In genomic region chr19:46573990-46574389, GRCm38 (mm10) we compare ENCODE assay signal across 8 mouse cellular contexts. TPM values are rescaled to one million over a fixed set of nuclear protein-coding genes. Genes with fewer than 3 reads are reported as not detected.
DNase-seq lines count a peak whose midpoint lies in the region; ATAC-seq and TF ChIP-seq lines count a peak whose summit lies in the region.
"Had no signal": no experiment of that assay in that cellular context is flagged by ENCODE, and none has a peak within 500 bp of the region (broad histone marks: within the 10 kb centered on the region; RNA-seq: fewer than 3 reads in every experiment).

No protein-coding gene starts in this region.

- H3K9ac ChIP-seq in lung, embryonic 16.5 days (ENCODE audit: low read length) = peak overlapping the region; percentile 69
- peak overlapping the region; percentile 77; the same call in 1 of the 2 replicates for H3K9ac ChIP-seq in forebrain, embryonic 15.5 days (replicated peaks)
- peak overlapping the region; percentile 74 for H3K9ac ChIP-seq in liver, embryonic 11.5 days (ENCODE audit: low read depth, low read length)
- peak overlapping the region; percentile 70; the same call in 1 of the 2 replicates for H3K9ac ChIP-seq in stomach, postnatal 0 days (ENCODE audit: low read length)

- no peaks in the 10 kb centered on the region for H3K27me3 ChIP-seq in lung, embryonic 16.5 days (ENCODE audit: control insufficient read depth, insufficient read depth, low read depth, low read length)
- no peaks in the 10 kb centered on the region for H3K27me3 ChIP-seq in forebrain, embryonic 15.5 days
- no peaks in the 10 kb centered on the region for H3K27me3 ChIP-seq in liver, embryonic 11.5 days (replicated peaks; ENCODE audit: control insufficient read depth, insufficient read depth, low read length)
- H3K27me3 ChIP-seq in stomach, postnatal 0 days (ENCODE audit: control insufficient read depth, insufficient read depth, low read length) = no peaks in the 10 kb centered on the region

- ATAC-seq in lung, embryonic 16.5 days (ENCODE audit: low read depth) = no peak
- ATAC-seq in forebrain, embryonic 15.5 days (replicated peaks) = no peak
- no peak for ATAC-seq in liver, embryonic 11.5 days (replicated peaks; ENCODE audit: low FRiP score)
- no peak for ATAC-seq in stomach, postnatal 0 days (ENCODE audit: low FRiP score, low TSS enrichment)

- WGBS in lung, embryonic 16.5 days = 28% methylated on average over 6 of the region's 6 CpGs
- WGBS in lung, adult 2 months = 32% methylated on average over 6 of the region's 6 CpGs
- 52% methylated on average over 6 of the region's 6 CpGs for WGBS in forebrain, embryonic 15.5 days
- WGBS in liver, embryonic 11.5 days = 39% methylated on average over 6 of the region's 6 CpGs
- 34% methylated on average over 6 of the region's 6 CpGs for whole genome bisulfite sequencing in stomach, postnatal 0 days

- TF ChIP-seq POLR2A in lung, adult 2 months (IDR thresholded peaks at IDR 0.05; ENCODE audit: borderline replicate concordance, extremely low read depth, low read depth, low read length) = no peak

- H3K27ac ChIP-seq in lung, embryonic 16.5 days (ENCODE audit: low read length) = peak overlapping the region; percentile 68; the same call in 1 of the 2 replicates
- H3K27ac ChIP-seq in forebrain, embryonic 15.5 days (replicated peaks) = no peak overlapping the region
- peak overlapping the region; percentile 76; the same call in 1 of the 2 replicates for H3K27ac ChIP-seq in liver, embryonic 11.5 days (ENCODE audit: low read depth, low read length)
- no peak overlapping the region for H3K27ac ChIP-seq in stomach, postnatal 0 days (replicated peaks)

- peak overlapping the region; percentile 61 for H3K4me3 ChIP-seq in lung, embryonic 16.5 days (ENCODE audit: low read length)
- H3K4me3 ChIP-seq in lung, adult 2 months (replicated peaks; ENCODE audit: extremely low read depth, low read depth, low read length) = no peak overlapping the region
- H3K4me3 ChIP-seq in forebrain, embryonic 15.5 days = peak overlapping the region; percentile 65
- peak overlapping the region; percentile 82 for H3K4me3 ChIP-seq in liver, embryonic 11.5 days (ENCODE audit: low read depth, low read length)
- H3K4me3 ChIP-seq in stomach, postnatal 0 days (ENCODE audit: low read depth, low read length) = peak overlapping the region; percentile 72

- no peak for TF ChIP-seq CTCF in lung, adult 2 months (IDR thresholded peaks at IDR 0.05; ENCODE audit: insufficient read depth, low read length)
- TF ChIP-seq CTCF in stomach, postnatal 0 days (IDR thresholded peaks at IDR 0.05; ENCODE audit: low read depth) = no peak

- DNase-seq in lung, adult 2 months = no peak
- DNase-seq in liver, embryonic 11.5 days (ENCODE audit: low spot score) = no peak
- DNase-seq in stomach, postnatal 0 days (ENCODE audit: low spot score) = no peak
- no peak for DNase-seq in cerebellum, adult 11-12 months
- no peak for DNase-seq in frontal cortex, postnatal 25 days (ENCODE audit: low spot score in 2 of 2)
- DNase-seq: gastrocnemius, postnatal 36 days had no signal

- peak overlapping the region; percentile 68 for H3K4me2 ChIP-seq in lung, embryonic 16.5 days (ENCODE audit: low read depth, low read length)
- peak overlapping the region; percentile 66 for H3K4me2 ChIP-seq in forebrain, embryonic 15.5 days (replicated peaks)
- peak overlapping the region; percentile 96 for H3K4me2 ChIP-seq in liver, embryonic 11.5 days
- H3K4me2 ChIP-seq in stomach, postnatal 0 days (replicated peaks; ENCODE audit: low read depth) = peak overlapping the region; percentile 79

- H3K4me1 ChIP-seq in lung, embryonic 16.5 days (replicated peaks; ENCODE audit: control insufficient read depth, insufficient read depth, low read length) = peaks cover 24% of the 10 kb centered on the region
- H3K4me1 ChIP-seq in lung, adult 2 months (ENCODE audit: control insufficient read depth, insufficient read depth, low read length) = peaks cover 2% of the 10 kb centered on the region; the same call in 1 of the 2 replicates
- H3K4me1 ChIP-seq in forebrain, embryonic 15.5 days = peaks cover 25% of the 10 kb centered on the region
- peaks cover 25% of the 10 kb centered on the region for H3K4me1 ChIP-seq in liver, embryonic 11.5 days (replicated peaks; ENCODE audit: control insufficient read depth, insufficient read depth, low read length)
- no peaks in the 10 kb centered on the region for H3K4me1 ChIP-seq in stomach, postnatal 0 days (replicated peaks; ENCODE audit: control insufficient read depth, insufficient read depth)

- no peak for TF ChIP-seq EP300 in stomach, postnatal 0 days (optimal IDR thresholded peaks at IDR 0.05)

- H3K36me3 ChIP-seq in lung, embryonic 16.5 days (ENCODE audit: control insufficient read depth, insufficient read depth, low read length) = no peaks in the 10 kb centered on the region
- no peaks in the 10 kb centered on the region for H3K36me3 ChIP-seq in forebrain, embryonic 15.5 days
- no peaks in the 10 kb centered on the region for H3K36me3 ChIP-seq in liver, embryonic 11.5 days (ENCODE audit: control insufficient read depth, insufficient read depth, low read length)
- H3K36me3 ChIP-seq in stomach, postnatal 0 days (ENCODE audit: control insufficient read depth, insufficient read depth, low read length) = no peaks in the 10 kb centered on the region

- no peaks in the 10 kb centered on the region for H3K9me3 ChIP-seq in lung, embryonic 16.5 days (ENCODE audit: control insufficient read depth, low read length)
- no peaks in the 10 kb centered on the region for H3K9me3 ChIP-seq in forebrain, embryonic 15.5 days
- no peaks in the 10 kb centered on the region for H3K9me3 ChIP-seq in liver, embryonic 11.5 days (ENCODE audit: control insufficient read depth, low read length)
- no peaks in the 10 kb centered on the region for H3K9me3 ChIP-seq in stomach, postnatal 0 days (ENCODE audit: control insufficient read depth, low read length)

RNA-seq across cellular contexts. Expression of gene Sfxn2, which starts 0.8 kb away (rescaled TPM):
- polyA plus RNA-seq in lung, embryonic 16.5 days (2015; fragmentation: Nextera tagmentation; extraction: Ambion mirVana) = 24.6 and 28.4 TPM in 2 replicates
- 3.8 and 6.5 TPM in 2 replicates for polyA plus RNA-seq in lung, adult 2 months (2012; rRNA removed)
- 12.6 and 13.7 TPM in 2 replicates for polyA plus RNA-seq in forebrain, embryonic 15.5 days (2015; fragmentation: Nextera tagmentation; extraction: Ambion mirVana)
- polyA plus RNA-seq in liver, embryonic 11.5 days (2014; fragmentation: Nextera tagmentation; extraction: Ambion mirVana) = 24.7 and 26.2 TPM in 2 replicates
- polyA plus RNA-seq in stomach, postnatal 0 days (2015; fragmentation: Nextera tagmentation; extraction: Ambion mirVana) = 9.4 and 10.0 TPM in 2 replicates

RNA-seq across cellular contexts. Expression of gene Arl3, which starts 1.0 kb away (rescaled TPM):
- 113 and 118 TPM in 2 replicates for polyA plus RNA-seq in lung, embryonic 16.5 days (2015; fragmentation: Nextera tagmentation; extraction: Ambion mirVana)
- 21.5 and 27.1 TPM in 2 replicates for polyA plus RNA-seq in lung, adult 2 months (2012; rRNA removed)
- polyA plus RNA-seq in forebrain, embryonic 15.5 days (2015; fragmentation: Nextera tagmentation; extraction: Ambion mirVana) = 238 and 241 TPM in 2 replicates
- 42.6 and 50.5 TPM in 2 replicates for polyA plus RNA-seq in liver, embryonic 11.5 days (2014; fragmentation: Nextera tagmentation; extraction: Ambion mirVana)
- polyA plus RNA-seq in stomach, postnatal 0 days (2015; fragmentation: Nextera tagmentation; extraction: Ambion mirVana) = 39.6 and 41.6 TPM in 2 replicates

RNA-seq across cellular contexts. Expression of gene Wbp1l, which starts 24.9 kb away (rescaled TPM):
- polyA plus RNA-seq in lung, embryonic 16.5 days (2015; fragmentation: Nextera tagmentation; extraction: Ambion mirVana) = 43.9 and 44.0 TPM in 2 replicates
- polyA plus RNA-seq in lung, adult 2 months (2012; rRNA removed) = 47.3 and 54.3 TPM in 2 replicates
- polyA plus RNA-seq in forebrain, embryonic 15.5 days (2015; fragmentation: Nextera tagmentation; extraction: Ambion mirVana) = 39.7 and 41.7 TPM in 2 replicates
- 36.6 and 40.7 TPM in 2 replicates for polyA plus RNA-seq in liver, embryonic 11.5 days (2014; fragmentation: Nextera tagmentation; extraction: Ambion mirVana)
- polyA plus RNA-seq in stomach, postnatal 0 days (2015; fragmentation: Nextera tagmentation; extraction: Ambion mirVana) = 31.2 and 32.9 TPM in 2 replicates

Comparison
In these comparisons a context has a peak if more than half of its experiments do, and no peak if none do; other contexts are left out.
1. H3K27ac ChIP-seq: peak in lung, embryonic 16.5 days (single experiment) and liver, embryonic 11.5 days (single experiment); none in forebrain, embryonic 15.5 days (single experiment) and stomach, postnatal 0 days (single experiment).
2. Peak in every context shown above with its lines, with median percentiles within 50 percentile points of each other: H3K4me2 ChIP-seq and H3K9ac ChIP-seq.